Mouse (Mus musculus): ENCODE measurements at regions not wholly inside any gene's neighbourhood (a gene's known extent, or its start where the extent isn't known, plus 50 kb on each side); places are given as distances from the start of the nearest gene placed in this dataset.

- DNase-seq = no peak
- intact Hi-C loops (cut with DNase I) = no loop called here
Observed at GRCm38 (mm10) chr14:81254343-81254838, 1270.5 kb downstream of the Olfm4 start.

GRCm38 (mm10) chr14:81255423-81255822, 1271.5 kb downstream of the Olfm4 start:
- intact Hi-C loops (cut with DNase I) = no loop called here
- DNase-seq = no peak

- no peak for DNase-seq
- intact Hi-C loops (cut with DNase I) = no loop called here
Observed at GRCm38 (mm10) chr14:81267637-81268373, 1283.9 kb downstream of the Olfm4 start.

GRCm38 (mm10) chr14:81287489-81288025, 1303.7 kb downstream of the Olfm4 start:
- DNase-seq = no peak
- intact Hi-C loops (cut with DNase I) = no loop called here

- peak in 1 of 2 experiments; percentile 2 for DNase-seq
- intact Hi-C loops (cut with DNase I) = no loop called here
Observed at GRCm38 (mm10) chr14:81307160-81307559, 1323.3 kb downstream of the Olfm4 start.

GRCm38 (mm10) chr14:81341058-81341457, 1357.2 kb downstream of the Olfm4 start:
- intact Hi-C loops (cut with DNase I) = no loop called here
- no peak for DNase-seq

DNA sequence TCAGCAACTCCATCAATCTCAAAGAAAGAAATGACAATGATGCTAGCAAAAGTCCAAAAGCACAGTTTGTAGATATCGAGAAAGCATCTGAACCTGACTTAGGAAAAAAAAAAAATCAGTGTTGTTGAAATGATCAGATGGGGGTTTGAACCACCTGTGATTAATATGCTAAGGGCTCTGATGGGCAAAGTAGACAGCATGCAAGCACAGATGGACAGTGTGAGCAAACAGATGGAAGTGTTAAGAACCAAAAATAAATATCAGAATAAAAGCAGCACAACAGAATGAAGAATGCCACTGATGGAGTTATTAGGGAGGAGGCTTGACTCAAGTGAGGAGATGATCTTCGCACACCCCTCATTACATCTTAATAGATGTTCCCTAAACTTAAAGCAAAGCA, 1403.7 kb downstream of the Olfm4 start:
- DNase-seq = no peak

More for the DNA sequence above, 1403.7 kb downstream of the Olfm4 start:
- intact Hi-C loops (cut with DNase I) = no loop called here
